ENCODE assay signal across 7 mouse cellular contexts in the genomic region with DNA sequence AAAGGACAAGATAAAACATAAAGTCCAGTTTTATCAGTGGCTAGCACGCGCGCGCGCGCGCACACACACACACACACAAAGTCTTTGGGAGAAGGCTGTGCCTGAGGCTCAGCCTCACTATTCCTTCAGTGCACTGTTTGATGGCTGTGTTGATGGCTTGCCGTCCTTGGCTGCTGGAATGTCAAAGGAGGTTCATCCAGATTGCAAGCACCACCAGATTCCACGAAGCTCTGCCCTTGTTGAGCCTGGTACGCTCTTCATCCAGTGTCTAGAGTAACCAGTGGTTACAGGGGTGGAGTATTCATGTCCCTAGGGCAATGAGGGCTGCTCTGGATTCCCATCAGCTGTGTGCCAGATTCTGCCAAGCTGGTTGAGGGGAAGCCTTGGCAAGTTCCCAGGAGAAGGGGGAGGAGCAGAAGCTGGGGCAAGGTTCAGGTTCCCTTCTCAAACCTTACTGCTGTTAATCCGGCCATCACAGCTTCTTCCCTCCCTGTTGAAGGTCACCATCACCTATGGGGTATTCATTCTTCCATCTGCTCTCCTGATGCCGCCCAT. TPM values are rescaled to one million over a fixed set of nuclear protein-coding genes. Genes with fewer than 3 reads are reported as not detected.
DNase-seq lines count a peak whose midpoint lies in the region; ATAC-seq lines count a peak whose summit lies in the region.

No protein-coding gene starts in this region.

- peaks cover 23% of the 10 kb centered on the region for H3K36me3 ChIP-seq in embryonic facial prominence, embryonic 12.5 days
- no peaks in the 10 kb centered on the region; the same call in 1 of the 2 replicates for H3K36me3 ChIP-seq in hindbrain, embryonic 16.5 days (ENCODE audit: control insufficient read depth, insufficient read depth, low read length)
- peaks cover 23% of the 10 kb centered on the region for H3K36me3 ChIP-seq in neural tube, embryonic 13.5 days

- no peaks in the 10 kb centered on the region for H3K9me3 ChIP-seq in embryonic facial prominence, embryonic 12.5 days
- no peaks in the 10 kb centered on the region for H3K9me3 ChIP-seq in hindbrain, embryonic 16.5 days (ENCODE audit: control insufficient read depth, low read length)
- H3K9me3 ChIP-seq in neural tube, embryonic 13.5 days, result no peaks in the 10 kb centered on the region

- 0 out of 2 replicates have a peak overlapping the region, but pooled peaks have one; percentile 4 for H3K27ac ChIP-seq in embryonic facial prominence, embryonic 12.5 days
- H3K27ac ChIP-seq in hindbrain, embryonic 16.5 days (ENCODE audit: low read depth, low read length), result peak overlapping the region; percentile 80
- peak overlapping the region; percentile 95 for H3K27ac ChIP-seq in neural tube, embryonic 13.5 days (replicated peaks)

- H3K4me3 ChIP-seq in embryonic facial prominence, embryonic 12.5 days, result no peak overlapping the region
- no peak overlapping the region for H3K4me3 ChIP-seq in hindbrain, embryonic 16.5 days (ENCODE audit: low read length)
- no peak overlapping the region for H3K4me3 ChIP-seq in neural tube, embryonic 13.5 days

- peak; percentile 46 to 61 for DNase-seq in left cerebral cortex, postnatal 14 days (ENCODE audit: low spot score in 2 of 2)
- DNase-seq in left cerebral cortex, adult 8-10 months (ENCODE audit: low spot score in 2 of 2), result no peak
- no peak for DNase-seq in spleen, postnatal 36 days (ENCODE audit: low spot score in 2 of 2)
- DNase-seq in cerebellum, adult 11 months, result no peak

- H3K4me2 ChIP-seq in embryonic facial prominence, embryonic 12.5 days (replicated peaks), result peak overlapping the region; percentile 17; the same call in 1 of the 2 replicates
- H3K4me2 ChIP-seq in hindbrain, embryonic 16.5 days (ENCODE audit: low read length), result peak overlapping the region; percentile 13
- H3K4me2 ChIP-seq in neural tube, embryonic 13.5 days, result peak overlapping the region; percentile 13

- H3K4me1 ChIP-seq in embryonic facial prominence, embryonic 12.5 days, result peaks cover 68% of the 10 kb centered on the region
- peaks cover 80% of the 10 kb centered on the region for H3K4me1 ChIP-seq in hindbrain, embryonic 16.5 days (ENCODE audit: control insufficient read depth, insufficient read depth, low read depth, low read length)
- peaks cover 98% of the 10 kb centered on the region for H3K4me1 ChIP-seq in neural tube, embryonic 13.5 days (replicated peaks)

- intact Hi-C loops in left cerebral cortex, postnatal 14 days (cut with DNase I), result no loop called here

- 75% methylated on average over 12 of the region's 12 CpGs for WGBS in embryonic facial prominence, embryonic 12.5 days
- WGBS in hindbrain, embryonic 16.5 days, result 70% methylated on average over 12 of the region's 12 CpGs
- 71% methylated on average over 12 of the region's 12 CpGs for WGBS in neural tube, embryonic 13.5 days

- no peak overlapping the region for H3K9ac ChIP-seq in embryonic facial prominence, embryonic 12.5 days
- peak overlapping the region; percentile 42; the same call in 1 of the 2 replicates for H3K9ac ChIP-seq in hindbrain, embryonic 16.5 days (ENCODE audit: low read depth, low read length)
- peak overlapping the region; percentile 67 for H3K9ac ChIP-seq in neural tube, embryonic 13.5 days

- no peaks in the 10 kb centered on the region for H3K27me3 ChIP-seq in embryonic facial prominence, embryonic 12.5 days
- H3K27me3 ChIP-seq in hindbrain, embryonic 16.5 days (replicated peaks; ENCODE audit: control insufficient read depth, insufficient read depth, low read length), result no peaks in the 10 kb centered on the region
- H3K27me3 ChIP-seq in neural tube, embryonic 13.5 days, result no peaks in the 10 kb centered on the region

- no peak for ATAC-seq in embryonic facial prominence, embryonic 12.5 days (ENCODE audit: insufficient number of reproducible peaks, insufficient read depth, low FRiP score, low TSS enrichment)
- no peak for ATAC-seq in hindbrain, embryonic 16.5 days
- no peak for ATAC-seq in neural tube, embryonic 13.5 days (ENCODE audit: low read depth)

RNA-seq across cellular contexts. Expression of a gene that starts 40.2 kb away (rescaled TPM):
- 10 to 100 TPM; 35.5 to 36.1 TPM for total RNA-seq in left cerebral cortex, postnatal 14 days (2021)
- 100 to 1,000 TPM in 2 of 4 experiments, 10 to 100 TPM in 2; 85.8 to 103 (median 100) TPM for total RNA-seq in left cerebral cortex, adult 8-10 months (2022)
- 54.8 and 56.6 TPM in 2 replicates for polyA plus RNA-seq in embryonic facial prominence, embryonic 12.5 days (2016; fragmentation: Nextera tagmentation; extraction: Ambion mirVana)
- polyA plus RNA-seq in hindbrain, embryonic 16.5 days (2015; fragmentation: Nextera tagmentation; extraction: Ambion mirVana), result 42.5 and 44.8 TPM in 2 replicates
- 30.6 and 38.5 TPM in 2 replicates for polyA plus RNA-seq in neural tube, embryonic 13.5 days (2015; fragmentation: Nextera tagmentation; extraction: Ambion mirVana)

Comparison
In these comparisons a context has a peak if more than half of its experiments do, and no peak if none do; other contexts are left out.
1. DNase-seq: peak in left cerebral cortex, postnatal 14 days (2 of 2); none in left cerebral cortex, adult 8-10 months (0 of 2), spleen, postnatal 36 days (0 of 2) and cerebellum, adult 11 months (single experiment).
2. H3K27ac ChIP-seq: peak in every context shown above with its lines; median percentile 95 in neural tube, embryonic 13.5 days; 80 in hindbrain, embryonic 16.5 days; 4 in embryonic facial prominence, embryonic 12.5 days.
3. Peak in every context shown above with its lines, with median percentiles within 50 percentile points of each other: H3K4me2 ChIP-seq.